Mouse (Mus musculus) T-helper 2 cell (primary cell): ENCODE measurements around the gene Camta1.
"Not testable (repeated sequence)": the region's sequence is repeated elsewhere in the genome, so short reads cannot be mapped to it uniquely, and the experiment has no call there.

Source experiments
- in situ Hi-C: fragments of 300-600 bp; cut with MboI, MseI; formaldehyde crosslinking; loops from one replicate; pipeline ENCODE4 v1.15.1; 2025; ENCODE audit warnings: high pct_unique_total_duplicates

Gene Camta1

DNA sequence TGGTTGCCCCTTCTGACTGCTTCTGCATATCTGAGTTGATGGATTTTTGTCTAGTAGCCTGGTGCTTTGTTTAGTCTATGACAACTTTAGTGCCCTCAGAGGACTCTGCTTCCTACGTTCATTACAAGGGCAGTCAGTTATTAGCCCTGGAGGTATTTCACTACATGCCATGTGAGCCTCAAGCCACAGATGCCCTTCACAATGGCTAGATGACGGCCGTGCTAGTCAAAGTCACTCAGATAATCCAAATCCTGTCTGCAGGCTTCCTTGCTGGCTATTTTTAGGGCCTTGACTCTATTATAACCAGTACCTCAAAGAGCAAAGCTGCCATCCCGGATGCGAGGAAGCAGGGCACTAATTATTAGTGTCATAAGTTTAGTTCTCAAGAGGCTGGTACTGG is 778.6 kb downstream of the Camta1 start:
- in situ Hi-C loops = loop anchor here (5.0 kb wide), 1 partner anchor 34 kb away; no protein-coding TSS in a partner anchor

DNA sequence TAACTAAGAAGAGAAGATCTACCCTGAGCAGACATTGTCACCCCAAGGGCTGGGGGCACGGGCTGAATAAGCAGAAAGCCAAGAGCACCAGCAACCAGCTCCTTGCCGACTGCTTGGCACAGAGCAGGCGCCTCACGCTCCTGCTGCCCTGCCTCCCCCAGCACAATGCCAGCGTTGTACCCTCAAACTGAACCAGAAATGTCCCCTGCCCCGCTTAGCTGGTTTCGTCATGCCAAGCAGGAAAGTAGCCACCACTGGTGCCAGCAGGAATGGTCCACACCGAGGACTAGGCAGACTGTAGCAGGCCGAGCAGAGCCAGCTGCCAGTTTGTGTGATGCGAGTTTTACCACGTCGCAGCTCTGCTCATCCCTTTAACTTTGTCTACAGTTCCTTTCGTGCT is 779.7 kb downstream of the Camta1 start:
- in situ Hi-C loops = loop anchor here (5.0 kb wide), 1 partner anchor 35 kb away; no protein-coding TSS in a partner anchor

DNA sequence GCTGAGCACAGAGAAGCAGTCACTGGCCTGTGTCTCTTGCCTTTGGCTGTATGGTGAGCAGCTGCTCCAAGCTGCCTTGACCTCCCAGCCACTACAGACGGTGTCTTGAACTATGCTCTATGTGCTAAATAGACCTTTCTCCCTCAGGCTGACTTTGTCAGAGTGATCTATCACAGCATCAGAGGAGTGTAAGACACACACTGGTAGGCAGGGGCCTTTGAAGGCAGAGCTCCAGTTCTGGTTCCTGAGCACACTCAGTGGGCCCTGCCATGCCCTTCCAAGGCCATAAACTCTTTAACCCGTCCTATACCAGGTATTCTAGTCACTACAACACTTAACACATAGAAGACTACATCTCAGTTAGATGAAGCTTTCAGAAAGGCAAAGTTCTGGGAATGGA is 780.3 kb downstream of the Camta1 start:
- in situ Hi-C loops = loop anchor here (5.0 kb wide), 1 partner anchor 36 kb away; no protein-coding TSS in a partner anchor

DNA sequence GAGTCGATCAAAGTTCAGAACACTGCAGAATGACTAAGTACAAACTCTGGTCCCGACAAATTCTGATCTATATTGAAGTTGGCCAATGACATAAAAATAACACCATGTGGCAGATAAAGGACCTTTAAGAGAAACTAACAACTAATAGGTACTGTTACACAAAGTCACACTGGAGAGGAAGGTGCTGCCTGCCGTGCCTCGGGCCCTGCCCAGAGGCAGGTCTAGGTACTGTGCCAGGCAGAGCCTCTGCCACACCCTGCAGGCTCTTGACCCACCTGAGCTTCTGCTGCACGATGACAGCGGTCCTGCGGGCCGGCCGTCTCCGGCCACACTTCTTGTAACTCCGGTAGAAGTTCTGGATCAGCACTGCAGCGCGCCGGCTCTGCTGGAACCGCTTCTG is 786.9 kb downstream of the Camta1 start:
- in situ Hi-C loops = loop anchor here (5.0 kb wide), 1 partner anchor 67 kb away; no protein-coding TSS in a partner anchor

DNA sequence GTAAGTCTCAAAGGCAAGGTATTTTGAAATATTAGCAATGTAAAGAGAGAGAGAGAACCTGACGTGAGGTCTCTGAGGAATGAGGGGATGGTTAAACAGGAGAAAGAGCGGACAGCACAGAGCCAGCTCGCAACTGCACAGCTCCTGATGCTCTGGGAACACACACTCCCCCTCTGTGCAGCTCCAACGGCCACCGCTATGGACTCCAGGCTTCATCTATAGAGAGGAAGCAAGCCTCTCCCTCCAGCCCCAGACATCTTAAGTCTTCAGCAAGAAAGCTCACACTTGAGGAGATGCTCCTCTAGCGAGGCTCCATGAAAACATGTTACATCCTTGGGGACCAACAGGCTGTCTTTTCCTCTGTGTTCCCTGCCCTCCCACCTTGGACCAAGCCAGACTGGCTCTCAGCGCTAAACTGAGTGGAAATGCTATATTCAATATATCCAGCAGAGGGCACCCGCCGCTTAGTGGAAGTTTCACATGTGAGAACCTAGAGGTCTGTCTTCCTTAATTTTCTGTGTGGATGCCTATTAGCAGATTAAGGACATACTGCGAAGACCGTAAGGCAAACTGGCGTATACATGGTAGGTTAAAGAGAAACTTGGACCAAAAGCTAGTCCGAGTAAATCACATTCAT is 788.5 kb downstream of the Camta1 start:
- in situ Hi-C loops = no loop called here

DNA sequence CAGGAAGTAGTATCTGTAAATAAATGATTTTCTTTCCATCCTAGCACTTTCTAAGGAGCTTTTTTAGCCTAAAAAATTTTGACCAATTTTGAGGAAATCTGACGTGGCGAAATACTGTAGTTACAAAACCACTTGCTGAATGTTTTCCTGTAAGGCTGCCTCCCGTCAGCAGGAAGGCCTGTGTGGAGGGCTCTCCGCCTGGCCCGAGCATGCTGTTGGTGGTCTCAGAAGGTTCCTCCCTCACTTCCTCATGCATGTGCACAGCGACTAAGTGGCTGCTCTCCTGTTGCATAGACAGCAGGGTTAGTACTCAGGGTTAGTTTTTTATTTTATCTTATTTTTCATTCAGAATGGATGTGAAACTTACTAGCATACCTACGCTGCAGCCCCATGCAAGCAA is 790.7 kb downstream of the Camta1 start:
- in situ Hi-C loops = no loop called here

DNA sequence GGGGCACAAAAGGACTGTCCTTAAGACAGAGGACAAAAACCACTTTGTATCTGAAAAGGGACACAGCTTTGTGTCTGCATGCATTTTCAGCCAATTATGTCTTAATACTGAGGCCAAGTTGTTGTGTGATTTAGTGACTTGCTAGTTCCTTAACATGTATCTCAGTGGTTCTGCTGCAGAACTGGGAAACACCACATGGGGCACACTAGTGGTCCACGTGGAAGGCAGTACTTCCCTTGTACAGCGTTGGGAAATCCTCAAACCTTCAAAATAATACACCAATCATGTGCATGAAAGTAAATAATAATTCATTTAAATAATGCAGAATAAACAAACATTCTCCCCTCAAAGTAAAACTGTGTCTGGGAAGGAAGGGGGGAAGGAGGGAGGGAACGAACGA is 792.9 kb downstream of the Camta1 start:
- in situ Hi-C loops = no loop called here

DNA sequence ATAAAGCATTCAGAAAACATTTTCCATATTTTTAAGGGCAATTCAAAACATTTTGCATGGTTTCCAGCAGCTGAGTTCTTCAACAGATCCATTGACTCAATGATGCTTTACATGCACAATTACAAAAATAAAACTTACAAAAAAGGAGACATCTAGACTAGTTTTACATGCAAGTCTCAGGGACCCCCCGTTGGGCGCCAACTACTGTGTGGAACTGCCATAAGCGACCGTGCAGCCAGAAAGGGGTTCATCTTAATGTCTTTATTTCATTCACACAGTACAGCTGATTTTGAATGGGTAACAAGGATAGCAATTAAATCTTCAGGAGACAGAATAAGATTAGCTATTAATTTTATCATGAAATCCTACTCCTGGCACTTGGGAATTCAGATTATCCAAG is 802.1 kb downstream of the Camta1 start:
- in situ Hi-C loops = no loop called here

DNA sequence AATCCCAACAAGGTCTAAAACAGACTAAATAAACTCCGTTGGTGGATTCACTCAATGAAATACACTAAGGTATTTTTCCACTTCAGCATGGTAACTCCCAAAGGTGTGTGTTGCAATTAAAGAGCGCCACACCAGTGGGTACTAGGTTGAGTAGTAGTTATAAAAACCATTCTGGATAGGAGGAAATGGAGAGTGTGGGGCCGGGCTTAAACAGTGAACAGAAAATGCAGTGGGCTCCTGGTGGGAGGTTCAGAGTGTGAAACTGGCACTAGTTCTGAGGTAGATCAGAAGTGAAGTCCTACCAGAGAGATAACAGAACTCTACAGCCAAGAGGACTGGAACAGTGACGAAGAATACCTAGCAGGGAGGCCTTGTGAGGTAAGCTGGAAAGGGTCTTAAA is 803.0 kb downstream of the Camta1 start:
- in situ Hi-C loops = no loop called here

DNA sequence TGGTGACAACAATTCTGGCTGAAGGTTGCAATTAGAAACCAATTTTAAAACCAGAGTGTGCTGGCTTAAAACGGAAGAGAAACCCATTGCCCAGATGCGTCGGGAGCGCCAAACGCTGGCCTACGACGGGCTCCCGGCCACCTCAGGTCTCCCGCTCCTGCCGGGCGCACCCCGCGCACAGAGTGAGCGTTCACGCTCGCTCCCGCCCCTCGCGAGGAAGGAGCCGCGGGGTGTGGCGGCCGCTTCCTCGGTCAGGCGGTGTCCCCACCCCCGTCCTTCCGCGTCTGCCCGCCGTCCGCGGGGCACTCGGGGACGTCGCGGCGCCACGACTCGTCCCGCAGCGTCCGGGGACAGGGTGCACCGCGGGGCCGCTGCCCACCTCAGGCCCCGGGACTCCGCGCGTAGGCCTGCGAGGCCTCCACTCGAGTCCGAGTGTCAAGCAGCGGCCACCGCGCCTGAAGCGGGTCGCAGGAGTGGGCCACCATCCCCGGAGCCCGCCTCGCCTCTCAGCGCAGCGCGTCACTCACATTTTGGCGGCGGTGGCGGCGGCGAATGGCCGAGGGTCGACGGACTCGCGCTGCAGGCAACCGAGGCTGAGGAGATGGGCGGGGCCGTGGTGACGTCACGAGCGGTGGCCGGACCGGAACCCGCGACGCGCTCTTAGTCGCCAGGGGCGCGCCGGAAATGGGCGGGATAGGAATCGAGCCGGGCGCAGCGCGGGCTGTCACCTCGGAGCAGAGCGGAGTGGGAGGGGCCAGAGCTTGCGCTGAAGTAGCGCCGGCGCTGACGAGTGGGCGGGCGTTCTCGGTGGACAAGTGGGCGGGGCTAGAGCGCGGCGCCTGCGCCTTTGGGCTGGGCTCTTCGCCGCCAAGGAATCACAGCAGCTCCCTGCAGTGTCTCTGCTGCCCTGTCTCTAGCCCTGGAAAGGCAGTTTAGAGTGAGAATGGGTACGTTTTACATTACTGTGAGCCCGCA is 804.0 kb downstream of the Camta1 start, which contains the start of gene Vamp3:
Gene Vamp3, minus strand, starts transcription at position 617 of the 975 bp plus-strand sequence.
- in situ Hi-C loops = no loop called here

DNA sequence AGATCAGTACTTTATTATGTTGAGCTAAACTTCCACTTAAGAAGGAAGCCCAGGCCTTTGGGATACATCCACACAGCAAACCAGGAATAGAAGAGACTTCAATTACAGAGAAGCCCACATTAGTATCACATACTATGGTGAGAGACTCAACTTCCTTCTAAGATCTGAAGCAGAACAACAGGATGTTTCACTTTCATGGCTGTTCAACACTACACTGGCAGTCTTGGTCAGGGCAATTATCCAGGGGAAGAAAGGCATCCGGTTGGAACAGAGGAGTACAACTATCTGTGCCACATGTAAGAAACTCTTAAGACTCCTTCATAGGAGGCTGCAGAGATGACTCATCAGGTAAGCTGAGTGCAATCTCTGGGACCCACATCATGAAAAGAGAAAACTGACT is 810.5 kb downstream of the Camta1 start:
- in situ Hi-C loops = no loop called here

DNA sequence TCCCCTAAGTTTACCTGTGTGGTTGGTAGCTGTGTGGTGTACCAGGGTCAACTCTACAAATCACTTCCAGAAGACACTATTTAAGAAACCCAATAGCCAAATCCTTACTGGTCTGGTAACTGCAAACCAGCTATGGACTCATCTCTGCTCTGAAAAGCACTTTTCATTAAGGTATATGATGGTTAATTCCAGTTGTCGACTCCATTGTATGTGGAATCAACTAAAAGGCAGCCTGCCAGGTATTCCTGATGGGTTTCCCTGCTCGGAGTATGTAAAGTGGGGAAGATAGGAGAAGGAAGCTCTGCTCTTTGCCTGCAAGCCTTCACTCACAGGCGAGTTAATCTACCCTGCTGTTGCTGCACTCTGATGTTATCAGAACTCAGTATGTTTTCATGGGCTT is 815.2 kb downstream of the Camta1 start:
- in situ Hi-C loops = no loop called here

DNA sequence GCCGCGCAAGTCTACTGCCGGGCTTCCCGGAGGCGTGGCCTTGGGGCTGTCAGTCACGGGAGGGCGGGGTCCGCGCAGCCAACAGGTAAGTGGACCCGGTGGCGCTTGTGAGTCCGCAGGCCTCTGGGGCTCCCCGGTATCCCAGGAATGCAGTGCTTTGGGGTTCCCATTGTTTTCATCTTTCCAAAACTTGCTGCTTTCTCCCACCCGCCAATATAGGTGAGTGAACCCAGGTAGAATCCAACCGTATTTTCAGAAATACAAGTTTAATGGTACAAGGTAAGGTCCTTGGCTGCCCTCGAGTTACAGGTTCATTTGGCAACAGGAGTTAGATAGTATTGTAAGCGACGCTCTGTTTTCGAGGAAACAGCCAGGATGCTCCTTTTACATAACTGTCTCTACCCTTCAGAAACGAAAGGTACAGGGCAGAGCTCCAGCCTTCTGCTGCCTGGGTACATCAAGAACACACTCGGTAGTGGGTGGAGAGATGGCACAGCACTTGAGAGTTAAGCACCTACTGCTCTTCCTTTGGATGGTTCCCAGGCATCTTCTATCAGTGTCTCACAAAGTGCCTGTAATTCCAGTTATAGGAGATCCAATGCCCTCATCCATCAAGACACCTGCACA is 816.6 kb downstream of the Camta1 start:
- in situ Hi-C loops = no loop called here

DNA sequence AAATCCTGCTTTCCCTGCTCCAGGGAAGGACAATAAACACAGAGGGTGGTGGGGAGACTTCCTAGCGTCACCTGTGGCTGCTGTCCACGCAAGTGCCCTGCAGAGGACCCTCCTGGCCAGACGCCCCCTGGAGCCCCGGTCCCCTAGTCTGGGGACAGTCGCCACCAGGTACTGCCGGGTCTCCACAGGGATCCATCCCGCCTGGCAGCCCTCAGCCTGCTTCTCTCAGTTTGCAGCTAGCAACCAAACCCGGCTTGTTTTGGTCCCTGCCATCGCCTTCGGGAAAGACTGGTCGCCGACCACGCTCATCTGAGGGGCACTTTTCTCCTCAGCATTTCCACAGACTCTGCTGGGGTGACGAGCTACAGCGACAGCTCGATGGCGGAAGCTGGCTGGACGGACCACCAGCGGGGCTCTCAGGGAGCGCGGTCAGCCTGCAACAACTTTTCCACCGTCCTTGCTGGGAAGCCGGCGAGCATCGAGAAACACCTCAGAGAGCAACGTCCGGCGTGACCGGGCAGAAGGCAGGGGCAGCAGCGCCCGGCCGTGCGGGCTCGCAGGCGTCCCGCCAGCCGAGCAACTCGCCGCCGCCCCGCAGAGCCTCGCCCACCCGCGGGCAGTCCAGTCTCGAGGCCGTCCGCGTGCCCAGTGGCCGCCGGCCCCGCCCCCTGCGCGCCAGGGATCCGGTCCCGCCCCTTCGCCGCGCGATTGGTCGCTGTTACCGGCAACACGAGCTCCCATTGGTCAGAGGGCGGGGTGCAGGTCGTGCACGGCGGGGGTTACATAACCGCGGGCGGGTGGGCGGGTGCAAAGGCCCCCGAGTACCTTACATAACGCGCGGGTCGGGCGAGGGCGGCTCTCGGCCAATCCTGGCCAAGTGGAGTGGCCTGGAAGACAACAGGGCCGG is 817.4 kb downstream of the Camta1 start, which contains the start of gene Per3:
Gene Per3, minus strand, starts transcription at position 629 of the 907 bp plus-strand sequence.
- in situ Hi-C loops = no loop called here

DNA sequence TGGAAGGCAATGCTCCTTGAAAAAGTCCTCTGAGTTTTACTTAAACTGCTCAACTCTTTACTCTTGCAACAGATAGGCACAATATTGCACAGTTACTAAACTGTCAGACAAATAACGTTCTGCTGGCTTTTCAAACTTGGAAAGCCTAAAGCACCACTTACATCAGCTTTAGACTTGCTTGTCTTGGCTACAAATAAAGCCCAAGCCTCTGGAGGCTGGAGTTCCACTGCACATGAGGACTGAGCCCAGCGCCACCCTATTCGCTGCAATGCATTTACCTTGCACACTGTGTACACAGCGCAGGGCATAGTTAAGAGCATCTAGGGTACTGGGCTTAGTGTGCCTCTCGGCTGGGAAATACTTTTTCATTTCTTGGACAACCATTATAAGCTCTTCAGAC is 818.4 kb downstream of the Camta1 start:
- in situ Hi-C loops = no loop called here

DNA sequence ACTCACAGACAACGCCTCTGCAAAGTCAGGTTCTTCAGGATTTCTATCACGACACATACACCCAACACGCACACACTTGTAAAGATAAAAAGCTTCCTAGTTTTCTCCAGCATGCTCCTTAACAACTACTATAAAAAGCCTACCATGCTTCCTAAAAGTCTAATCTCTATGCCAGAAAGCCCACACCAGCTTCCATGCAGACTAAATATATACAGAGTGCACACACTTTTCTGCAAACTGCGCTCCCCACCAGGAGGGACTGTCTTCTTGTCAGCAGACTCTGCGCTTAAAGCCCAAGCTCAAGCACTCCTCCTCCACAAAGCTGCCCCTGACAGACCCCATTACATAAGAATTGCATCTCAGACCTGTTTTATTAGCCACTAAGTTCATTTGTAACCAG is 820.2 kb downstream of the Camta1 start:
- in situ Hi-C loops = no loop called here

DNA sequence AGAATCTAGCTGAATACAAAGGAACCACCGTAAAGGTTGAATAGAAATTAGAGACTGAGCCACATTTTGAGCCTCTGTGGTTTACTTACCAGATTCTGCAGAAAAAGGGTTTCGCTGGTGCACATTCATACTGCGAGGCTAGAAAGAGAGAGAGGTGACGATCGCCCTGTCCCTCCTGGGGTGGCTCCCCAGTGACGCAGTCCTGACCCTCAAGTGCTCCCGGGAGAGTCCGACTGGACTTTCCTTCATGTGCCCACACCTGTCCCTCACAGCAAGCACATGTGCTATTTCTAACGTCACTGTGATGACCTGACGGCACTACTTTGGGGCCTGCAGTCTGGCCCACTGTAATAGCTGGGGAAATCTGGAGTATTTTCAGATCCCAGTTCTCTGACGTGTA is 823.9 kb downstream of the Camta1 start:
- in situ Hi-C loops = no loop called here

DNA sequence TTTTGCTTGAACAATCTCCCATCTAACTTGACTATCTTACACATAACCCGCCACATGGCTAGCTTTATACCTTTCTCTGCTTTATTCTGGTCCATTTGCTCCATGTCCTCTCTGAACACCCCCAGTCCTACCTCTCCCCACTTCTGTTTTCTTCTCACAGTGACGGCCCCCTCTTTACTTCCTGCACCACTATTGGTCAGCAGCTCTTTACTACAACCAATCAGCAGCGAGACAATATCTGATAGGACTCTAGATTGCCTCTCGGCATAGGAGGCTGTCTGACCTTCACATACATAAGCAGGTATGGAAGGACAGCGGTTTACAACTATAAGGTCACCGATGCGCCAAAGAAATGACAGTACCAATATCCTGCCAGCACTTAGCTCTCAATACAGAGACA is 825.2 kb downstream of the Camta1 start:
- in situ Hi-C loops = no loop called here

DNA sequence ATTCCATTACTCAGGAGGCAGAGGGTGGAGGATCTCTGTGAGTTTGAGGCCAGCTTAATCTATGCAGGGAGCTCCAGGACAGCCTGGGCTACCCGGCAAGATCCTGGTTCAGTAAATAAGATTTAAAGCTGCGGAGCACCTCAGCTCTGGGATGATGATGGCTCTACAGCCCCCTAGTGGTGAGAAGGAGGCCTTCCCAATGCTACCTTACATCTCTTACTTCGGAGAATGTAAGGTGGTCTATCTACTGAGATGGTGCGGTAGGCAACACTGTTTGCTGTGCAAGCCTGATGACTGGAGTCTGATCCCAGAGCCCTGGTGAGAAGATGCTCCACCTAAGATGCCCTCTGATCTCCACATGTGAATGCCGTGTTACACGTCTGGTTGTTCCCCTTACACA is 834.7 kb downstream of the Camta1 start:
- in situ Hi-C loops = no loop called here

DNA sequence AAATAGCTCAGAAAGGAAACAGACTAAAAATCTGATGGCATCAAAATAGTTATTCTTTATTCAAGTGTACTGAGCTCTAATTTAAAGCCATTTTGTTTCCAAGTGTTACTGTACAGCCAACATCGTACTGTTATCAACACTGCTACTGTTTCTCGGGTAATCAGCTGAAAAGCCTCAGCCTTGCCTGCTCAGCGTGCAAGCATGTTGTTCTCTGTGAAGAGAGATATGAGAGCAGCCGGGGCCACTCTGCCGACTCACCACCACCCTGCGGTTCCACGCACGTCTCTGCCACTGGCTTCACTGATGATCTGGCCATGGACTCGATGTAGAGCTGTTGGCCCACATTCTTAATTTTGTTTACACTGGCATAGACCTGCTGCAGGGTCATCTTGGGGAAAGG is 837.5 kb downstream of the Camta1 start:
- in situ Hi-C loops = no loop called here

DNA sequence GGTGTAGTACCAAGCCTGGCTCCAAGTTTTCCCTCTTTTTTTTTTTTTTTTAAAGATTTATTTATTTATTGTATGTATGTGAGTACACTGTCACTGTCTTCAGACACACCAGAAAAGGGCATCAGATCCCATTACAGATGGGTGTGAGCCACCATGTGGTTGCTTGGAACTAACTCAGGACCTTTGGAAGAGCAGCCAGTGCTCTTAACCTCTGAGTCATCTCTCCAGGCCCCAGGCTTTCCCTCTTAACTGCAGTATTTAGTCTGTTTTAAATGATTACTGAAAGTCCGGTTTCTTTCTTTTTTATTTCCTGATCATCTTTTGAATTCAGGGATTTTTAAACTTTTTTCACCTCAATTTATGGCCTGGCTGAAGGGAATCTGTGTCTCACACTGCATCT is 844.3 kb downstream of the Camta1 start:
- in situ Hi-C loops = not testable (repeated sequence)
